Mouse (Mus musculus): ENCODE results near the gene Rngtt. TPM values are rescaled to one million over a fixed set of nuclear protein-coding genes. Genes with fewer than 3 reads are reported as not detected.

Gene Rngtt
- polyA plus RNA-seq, 1 experiment from 2014 or later: 39.3 TPM

Other genes with a start within 250 kb of the Rngtt start
- gene Gabrr2, start 247.3 kb upstream of the Rngtt start, polyA plus RNA-seq (2014; fragmentation: Nextera tagmentation; extraction: Ambion mirVana): 0.39 TPM in 1 of 2 replicates, not detected in the other
- not detected in 2 replicates for gene Gabrr1, start 177.8 kb upstream of the Rngtt start, polyA plus RNA-seq (2014; fragmentation: Nextera tagmentation; extraction: Ambion mirVana)
- 0.54 and 1.2 TPM in 2 replicates for gene Pm20d2, start 120.6 kb upstream of the Rngtt start, polyA plus RNA-seq (2014; fragmentation: Nextera tagmentation; extraction: Ambion mirVana)
- 10.4 and 12.9 TPM in 2 replicates for gene Srsf12, start 101.3 kb upstream of the Rngtt start, polyA plus RNA-seq (2014; fragmentation: Nextera tagmentation; extraction: Ambion mirVana)
- gene Pnrc1, start 20.1 kb upstream of the Rngtt start, polyA plus RNA-seq (2014; fragmentation: Nextera tagmentation; extraction: Ambion mirVana): 84.3 and 89.4 TPM in 2 replicates

Measured in hindbrain, embryonic 11.5 days (tissue).